In the genomic region with DNA sequence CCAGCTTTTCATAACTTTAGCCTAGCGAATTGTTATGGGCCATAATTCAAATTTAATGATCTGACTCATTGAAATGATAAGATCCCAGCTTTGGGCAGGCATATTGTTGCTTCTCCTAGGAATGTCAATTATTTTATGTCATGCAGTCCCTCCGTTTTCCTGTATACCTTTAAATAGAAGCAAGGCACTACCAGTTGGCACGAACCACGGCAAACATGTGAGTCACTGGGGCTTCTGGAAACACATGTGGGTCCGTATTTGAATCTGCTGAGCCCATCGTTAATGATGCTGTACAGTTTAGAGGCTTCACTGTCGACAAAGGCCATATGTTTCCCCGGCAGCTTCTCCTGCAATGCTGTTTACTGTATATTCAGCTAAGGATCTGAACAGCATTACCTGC, we compare ENCODE assay signal across 9 mouse cellular contexts.
DNase-seq lines count a peak whose midpoint lies in the region; ATAC-seq and TF ChIP-seq lines count a peak whose summit lies in the region.
"Had no signal": no experiment of that assay in that cellular context is flagged by ENCODE, and none has a peak within 500 bp of the region (broad histone marks: within the 10 kb centered on the region; RNA-seq: fewer than 3 reads in every experiment).

No protein-coding gene starts in this region.

- WGBS in embryonic facial prominence, embryonic 14.5 days: 44% methylated on average over 8 of the region's 8 CpGs
- WGBS in embryonic facial prominence, embryonic 10.5 days: 84% methylated on average over 8 of the region's 8 CpGs

- 0 out of 2 replicates have a peak, but pooled peaks cover 3% of the 10 kb centered on the region for H3K4me1 ChIP-seq in embryonic facial prominence, embryonic 14.5 days (ENCODE audit: control insufficient read depth, insufficient read depth, low read length)
- H3K4me1 ChIP-seq in embryonic facial prominence, embryonic 10.5 days: peaks cover 9% of the 10 kb centered on the region; the same call in 1 of the 2 replicates

- intact Hi-C loops in left cerebral cortex, adult 2 months (cut with DNase I): no loop called here

- no peak overlapping the region for H3K9ac ChIP-seq in embryonic facial prominence, embryonic 14.5 days (ENCODE audit: low read depth, low read length)
- H3K9ac ChIP-seq: embryonic facial prominence, embryonic 12.5 days had no signal

- peak; percentile 46 for DNase-seq in embryonic facial prominence, embryonic 14.5 days (ENCODE audit: low spot score)
- no peak for DNase-seq in embryonic facial prominence, embryonic 10.5 days (ENCODE audit: low spot score)
- peak; percentile 41 for DNase-seq in urinary bladder, postnatal 14 days (ENCODE audit: low spot score)
- no peak for DNase-seq in urinary bladder, adult 2 months (ENCODE audit: low spot score)
- peak; percentile 10 to 23 for DNase-seq in left cerebral cortex, adult 2 months (ENCODE audit: extremely low spot score in 1 of 2, low spot score in 2 of 2)
- peak; percentile 21 for DNase-seq in telencephalon, adult 2 months (ENCODE audit: low read depth, low spot score)
- no peak for DNase-seq in gastrocnemius, postnatal 25 days
- DNase-seq in lung, postnatal 10 days: no peak

- no peak overlapping the region for H3K4me2 ChIP-seq in embryonic facial prominence, embryonic 14.5 days (ENCODE audit: low read depth, low read length)
- H3K4me2 ChIP-seq: embryonic facial prominence, embryonic 12.5 days had no signal

- ATAC-seq in embryonic facial prominence, embryonic 14.5 days (ENCODE audit: low read depth): no peak

- no peak for TF ChIP-seq CTCF in left cerebral cortex, adult 2 months (IDR thresholded peaks at IDR 0.05)

- no peaks in the 10 kb centered on the region for H3K27me3 ChIP-seq in embryonic facial prominence, embryonic 14.5 days (replicated peaks; ENCODE audit: control insufficient read depth, insufficient read depth, low read length)
- H3K27me3 ChIP-seq in embryonic facial prominence, embryonic 10.5 days (replicated peaks; ENCODE audit: low read depth, poor library complexity, severe bottlenecking): no peaks in the 10 kb centered on the region
- H3K27me3 ChIP-seq: embryonic facial prominence, embryonic 12.5 days had no signal

- no peaks in the 10 kb centered on the region for H3K36me3 ChIP-seq in embryonic facial prominence, embryonic 14.5 days (ENCODE audit: control insufficient read depth, insufficient read depth, low read length)
- no peaks in the 10 kb centered on the region for H3K36me3 ChIP-seq in embryonic facial prominence, embryonic 10.5 days (replicated peaks)
- H3K36me3 ChIP-seq: embryonic facial prominence, embryonic 12.5 days had no signal

- H3K9me3 ChIP-seq in embryonic facial prominence, embryonic 14.5 days (ENCODE audit: control insufficient read depth, low read length): no peaks in the 10 kb centered on the region
- H3K9me3 ChIP-seq in embryonic facial prominence, embryonic 10.5 days: no peaks in the 10 kb centered on the region
- H3K9me3 ChIP-seq: embryonic facial prominence, embryonic 12.5 days had no signal

- H3K4me3 ChIP-seq in embryonic facial prominence, embryonic 14.5 days (ENCODE audit: low read depth, low read length): no peak overlapping the region
- H3K4me3 ChIP-seq in embryonic facial prominence, embryonic 10.5 days: no peak overlapping the region
- no peak overlapping the region for H3K4me3 ChIP-seq in left cerebral cortex, adult 2 months
- H3K4me3 ChIP-seq: embryonic facial prominence, embryonic 12.5 days had no signal

- no peak overlapping the region for H3K27ac ChIP-seq in embryonic facial prominence, embryonic 14.5 days (replicated peaks; ENCODE audit: low read depth, low read length)
- H3K27ac ChIP-seq in embryonic facial prominence, embryonic 10.5 days (replicated peaks): no peak overlapping the region
- H3K27ac ChIP-seq in left cerebral cortex, adult 2 months: no peak overlapping the region
- H3K27ac ChIP-seq: embryonic facial prominence, embryonic 12.5 days had no signal

Comparison
In these comparisons a context has a peak if more than half of its experiments do, and no peak if none do; other contexts are left out.
1. DNase-seq: peak in embryonic facial prominence, embryonic 14.5 days (single experiment), urinary bladder, postnatal 14 days (single experiment), left cerebral cortex, adult 2 months (2 of 2) and telencephalon, adult 2 months (single experiment); none in embryonic facial prominence, embryonic 10.5 days (single experiment), urinary bladder, adult 2 months (single experiment), gastrocnemius, postnatal 25 days (single experiment) and lung, postnatal 10 days (single experiment).